Mouse (Mus musculus) stomach, postnatal 0 days (tissue): ENCODE data around the gene Reg4.

Experiments used
- CTCF ChIP-seq: IDR thresholded peaks from 2 replicates; pipeline ENCODE4 v1.5.1; 2016; ENCODE audit warnings: antibody characterized with exemption, low read depth, mild to moderate bottlenecking, moderate library complexity
- EP300 ChIP-seq: optimal IDR thresholded peaks from 2 replicates; pipeline ENCODE3; 2016; ENCODE audit warnings: antibody characterized with exemption

GRCm38 (mm10) chr3:98225746-98226145, 3.8 kb downstream of the Reg4 start:
- no peak for TF ChIP-seq CTCF
- TF ChIP-seq EP300 = no peak
